Mouse (Mus musculus) cerebellum, adult 2 months (tissue): ENCODE measurements around the gene Itih5. TPM values are rescaled to one million over a fixed set of nuclear protein-coding genes. Genes with fewer than 3 reads are reported as not detected.

Experiments used
- DNase-seq, 2 experiments: peaks; one replicate each; pipeline ENCODE4 v3.0.0; 2021
- H3K27ac ChIP-seq: fragments of 200-500 bp; 2 replicates; pipeline ENCODE4 v1.5.1; 2012; ENCODE audit warnings: low read length, control low read depth, inconsistent platforms; ENCODE audit not compliant: insufficient read depth
- H3K27me3 ChIP-seq: fragments of 200-500 bp; 2 replicates; pipeline ENCODE4 v1.6.1; 2012; ENCODE audit warnings: inconsistent platforms, mild to moderate bottlenecking, low read length, moderate library complexity; ENCODE audit not compliant: control insufficient read depth, insufficient read depth
- H3K4me1 ChIP-seq: fragments of 200-500 bp; 2 replicates; pipeline ENCODE4 v1.6.1; 2011; ENCODE audit warnings: low read length; ENCODE audit not compliant: control insufficient read depth, insufficient read depth
- H3K4me3 ChIP-seq: fragments of 200-500 bp; replicated peaks from 2 replicates; pipeline ENCODE3; 2011; ENCODE audit warnings: mild to moderate bottlenecking, low read depth, low read length, control low read depth; ENCODE audit not compliant: insufficient read depth
- CTCF ChIP-seq: fragments of 200-500 bp; IDR thresholded peaks from 2 replicates; pipeline ENCODE4 v1.5.1; 2011; ENCODE audit warnings: low read depth, mild to moderate bottlenecking, control low read depth, low read length, moderate library complexity, borderline replicate concordance; ENCODE audit not compliant: insufficient read depth
- POLR2A ChIP-seq: fragments of 200-500 bp; IDR thresholded peaks from 2 replicates; pipeline ENCODE4 v1.6.1; 2011; ENCODE audit warnings: low read length, control low read depth, borderline replicate concordance; ENCODE audit not compliant: insufficient read depth
- WGBS: fragments of 180-500 bp; shearing (Covaris S2); methylation state at CpG from one replicate; pipeline ENCODE4 v1.1.7; 2018; 5-methylcytosine and 5-hydroxymethylcytosine counted together
- polyA plus RNA-seq: library from polyadenylated mRNA; depleted of rRNA; stranded (reverse); fragments of >200 nt; gene quantifications from 2 replicates; pipeline ENCODE4 v1.2.3, GENCODE M21; 2012

Gene Itih5
- polyA plus RNA-seq, 1 experiment = 14.9 TPM

DNA sequence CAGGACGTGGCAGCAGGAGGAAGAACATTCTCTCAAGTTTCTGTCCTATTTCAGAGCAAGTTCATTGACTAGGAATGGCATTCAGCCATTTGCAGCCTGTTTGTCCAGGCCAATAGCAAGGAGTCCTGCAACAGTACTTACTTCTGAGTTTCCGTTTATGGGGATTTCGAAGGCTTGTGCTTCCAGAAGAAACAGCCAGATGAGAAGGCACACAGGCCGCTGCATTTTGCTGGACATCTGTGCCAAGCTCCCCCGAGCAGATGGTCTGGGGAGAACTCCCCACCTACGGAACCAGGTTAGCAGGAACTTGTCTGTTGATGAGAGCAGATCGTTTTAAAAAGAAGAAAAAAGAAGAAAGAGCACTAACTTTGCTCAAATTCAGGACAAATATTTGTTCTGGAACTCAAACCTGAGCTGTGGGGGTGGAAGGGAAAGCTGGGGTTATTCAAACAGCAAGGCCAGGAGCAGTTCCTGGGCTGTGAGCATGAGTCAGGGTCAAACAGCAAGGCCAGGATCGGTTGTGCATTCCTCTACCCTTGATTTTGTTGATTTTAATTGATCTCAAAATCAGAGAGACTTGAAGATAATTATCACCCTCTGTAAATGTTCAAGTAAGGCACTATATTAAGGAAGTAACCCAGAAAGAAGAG is 22.9 kb upstream of the Itih5 start:
- Histone ChIP-seq H3K27me3 (no peaks in the 10 kb centered on the region), H3K27ac (no peak overlapping the region), H3K4me1 (no peaks in the 10 kb centered on the region), H3K4me3 (no peak overlapping the region)
- no peak for TF ChIP-seq POLR2A
- TF ChIP-seq CTCF = no peak
- no peak for DNase-seq
- WGBS = 41% methylated on average over 8 of the region's 8 CpGs

DNA sequence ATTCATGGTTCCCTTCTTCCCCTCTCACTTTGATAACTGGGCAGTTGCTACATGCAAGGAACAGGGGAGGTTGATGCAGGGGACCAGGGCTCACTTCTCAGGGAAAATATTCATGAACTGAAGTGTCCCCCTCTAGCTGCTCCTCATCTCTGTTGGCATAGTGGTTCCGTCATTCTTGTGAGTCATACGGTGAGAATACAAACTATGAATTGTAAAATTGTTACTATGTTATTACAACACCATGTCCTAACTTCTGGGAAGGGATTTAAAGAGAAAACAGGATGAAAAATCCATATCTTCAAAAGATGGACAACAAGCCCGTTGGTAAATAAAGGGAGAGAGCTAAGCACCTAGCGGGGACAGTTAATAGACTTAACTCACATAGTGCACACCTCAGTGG is 22.1 kb upstream of the Itih5 start, which contains the start of gene Itih2:
TSS of gene Itih2 (minus strand) at position 101 of the 400 bp plus-strand sequence.
- no peaks in the 10 kb centered on the region for H3K4me1 ChIP-seq
- no peak within 1 kb of the TSS for H3K27ac ChIP-seq
- DNase-seq = no peak
- no peaks in the 10 kb centered on the region for H3K27me3 ChIP-seq
- no peak for TF ChIP-seq CTCF
- TF ChIP-seq POLR2A = no peak
- WGBS = 95% methylated on average over 4 of the region's 4 CpGs
- no peak within 1 kb of the TSS for H3K4me3 ChIP-seq

DNA sequence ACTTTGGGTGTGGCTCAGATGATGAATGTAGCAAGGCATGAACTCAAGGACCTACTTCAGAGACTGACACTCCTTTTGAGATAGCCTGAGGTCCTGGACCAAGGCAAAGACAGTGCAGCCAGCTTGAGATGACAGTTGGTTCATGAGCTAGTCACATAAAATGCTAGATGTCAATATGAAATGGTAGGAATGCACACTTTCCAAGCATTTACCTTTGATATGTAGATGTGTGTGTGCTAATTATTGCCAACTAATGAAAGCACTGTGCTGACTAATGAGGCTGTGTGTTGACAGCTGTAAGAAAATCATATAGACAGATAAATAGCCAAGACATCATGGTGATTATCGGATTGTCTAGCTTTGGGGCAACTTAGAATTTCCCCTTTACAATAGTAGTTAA is 21.2 kb upstream of the Itih5 start:
- no peaks in the 10 kb centered on the region for H3K4me1 ChIP-seq
- H3K27me3 ChIP-seq = no peaks in the 10 kb centered on the region
- no peak overlapping the region for H3K27ac ChIP-seq
- WGBS = 89% methylated on average over 1 of the region's 1 CpGs
- no peak overlapping the region for H3K4me3 ChIP-seq
- TF ChIP-seq POLR2A = no peak
- no peak for TF ChIP-seq CTCF
- no peak for DNase-seq

DNA sequence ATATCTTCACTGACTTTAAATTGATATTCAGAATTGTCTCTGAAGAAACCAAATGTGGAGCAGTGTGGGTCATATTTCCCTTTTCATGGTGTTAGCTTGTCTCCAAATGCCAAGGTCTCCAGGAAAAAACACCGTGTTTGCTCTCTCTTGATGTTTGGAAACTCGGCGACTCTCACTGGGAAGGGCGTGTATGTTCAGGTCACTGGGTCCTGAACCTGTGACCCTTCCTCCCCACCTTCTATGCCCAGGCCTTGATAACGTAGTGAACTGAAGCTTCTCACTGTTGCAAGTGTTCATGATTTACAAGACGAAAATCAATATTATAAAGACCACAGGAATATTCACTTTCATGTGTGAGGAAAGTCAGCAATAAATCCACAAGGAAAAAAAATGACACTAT is 19.4 kb upstream of the Itih5 start:
- WGBS = 75% methylated on average over 6 of the region's 6 CpGs
- TF ChIP-seq CTCF (no peak), POLR2A (no peak)
- no peaks in the 10 kb centered on the region for H3K4me1 ChIP-seq
- DNase-seq = no peak
- no peak overlapping the region for H3K27ac ChIP-seq
- H3K27me3 ChIP-seq = no peaks in the 10 kb centered on the region
- H3K4me3 ChIP-seq = no peak overlapping the region

DNA sequence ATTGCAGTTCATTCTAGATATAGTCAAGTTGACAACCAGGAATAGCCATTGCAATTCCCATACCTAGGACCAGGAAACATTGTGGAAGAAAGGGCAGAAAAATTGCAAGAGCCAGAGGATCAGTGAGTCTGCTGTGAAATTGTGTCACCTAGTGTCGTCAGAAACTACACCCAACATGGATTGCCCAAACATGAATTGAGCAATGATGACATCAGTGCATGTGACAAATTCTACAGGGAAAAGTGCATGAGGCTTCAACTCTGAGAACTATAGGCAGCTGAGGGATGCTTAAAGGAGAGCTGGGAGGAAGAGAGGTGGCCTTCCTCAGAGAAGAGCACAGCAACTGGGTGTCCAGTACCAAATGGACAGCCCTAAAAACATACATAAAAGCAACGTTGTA is 16.1 kb upstream of the Itih5 start:
- Histone ChIP-seq H3K27me3 (no peaks in the 10 kb centered on the region), H3K4me1 (no peaks in the 10 kb centered on the region), H3K27ac (no peak overlapping the region), H3K4me3 (no peak overlapping the region)
- DNase-seq = no peak
- 86% methylated on average over 2 of the region's 2 CpGs for WGBS
- TF ChIP-seq CTCF (no peak), POLR2A (no peak)

DNA sequence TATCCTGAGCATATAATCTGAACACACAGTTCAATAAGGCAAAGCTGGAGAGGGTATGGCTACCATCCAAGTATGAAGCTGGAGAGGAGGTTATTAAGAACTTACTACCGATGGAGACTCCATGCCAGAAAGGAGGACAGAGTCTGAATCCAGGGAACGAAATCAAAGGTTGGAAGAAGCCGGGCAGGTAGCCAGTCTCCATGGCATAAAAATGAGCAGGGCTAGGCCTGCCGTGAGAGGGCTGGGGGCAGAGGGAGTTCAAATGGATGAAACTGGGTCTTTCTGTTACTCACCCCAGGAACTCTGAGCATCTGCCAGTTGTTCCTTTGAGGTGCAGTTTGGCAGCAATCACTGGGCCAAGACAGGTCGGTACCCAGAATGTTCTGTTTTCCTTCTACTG is 12.9 kb upstream of the Itih5 start:
- 11% methylated on average over 5 of the region's 5 CpGs for WGBS
- TF ChIP-seq CTCF (no peak), POLR2A (no peak)
- no peak overlapping the region for H3K27ac ChIP-seq
- H3K4me3 ChIP-seq = no peak overlapping the region
- no peaks in the 10 kb centered on the region for H3K4me1 ChIP-seq
- peak in 1 of 2 experiments; percentile 26 for DNase-seq
- H3K27me3 ChIP-seq = no peaks in the 10 kb centered on the region

DNA sequence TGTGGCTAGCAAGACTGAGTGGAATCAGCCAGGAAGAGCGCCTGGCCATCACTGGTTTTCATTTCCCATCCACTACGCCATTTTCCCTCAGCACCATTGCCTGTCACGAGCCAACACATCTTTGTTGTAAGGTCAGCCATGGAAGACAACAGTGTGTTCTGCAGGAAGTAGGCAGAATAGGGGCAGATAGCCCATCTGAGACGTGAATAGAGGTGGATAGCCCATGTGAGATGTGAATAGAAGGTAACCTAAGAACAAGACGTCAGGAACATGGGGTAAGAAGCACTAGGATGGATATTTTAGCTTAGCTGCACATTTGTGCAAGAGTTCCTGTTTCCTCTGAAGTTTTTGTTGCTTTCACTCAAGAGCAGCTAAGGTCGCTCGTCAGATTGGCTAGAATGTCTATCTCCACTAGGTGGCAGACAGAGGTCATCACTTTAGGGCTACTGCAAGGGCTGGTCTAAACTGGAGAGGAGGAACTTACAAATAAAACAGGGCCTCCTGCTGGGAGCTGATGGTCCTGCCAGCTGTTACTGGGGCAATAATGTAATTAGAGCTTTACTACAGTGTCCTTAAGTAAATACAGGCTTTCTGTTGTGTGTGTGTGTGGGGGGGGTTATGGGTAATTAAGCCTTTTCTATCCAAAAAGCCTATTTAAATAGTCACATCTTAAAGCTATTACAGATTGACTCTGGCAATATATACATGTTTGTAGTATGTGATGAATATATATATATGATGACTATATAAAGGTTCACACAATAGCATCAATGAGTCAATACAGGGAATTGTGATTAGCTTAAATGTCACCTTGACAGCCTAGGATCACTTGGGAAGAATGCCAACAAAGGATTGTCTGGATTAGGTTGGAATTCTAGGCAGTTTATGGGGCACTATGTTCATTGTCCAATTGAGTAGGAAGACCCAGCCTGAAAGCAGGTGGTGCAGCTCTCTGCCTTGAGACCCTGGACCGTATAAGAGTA is 10.6 kb upstream of the Itih5 start:
- Histone ChIP-seq H3K27ac (no peak overlapping the region), H3K4me3 (no peak overlapping the region), H3K4me1 (no peaks in the 10 kb centered on the region), H3K27me3 (no peaks in the 10 kb centered on the region)
- TF ChIP-seq POLR2A (no peak), CTCF (0 out of 2 replicates have a peak, but pooled peaks have one; percentile 36)
- 38% methylated on average over 8 of the region's 8 CpGs for WGBS
- DNase-seq = peak; percentile 39 to 42
